Mouse (Mus musculus) ovary, postnatal 10 days (tissue): Measurements from ENCODE around the gene Castor1.
"Not testable (repeated sequence)": the region's sequence is repeated elsewhere in the genome, so short reads cannot be mapped to it uniquely, and the experiment has no call there.

Experiments used
- DNase-seq: peaks from one replicate; pipeline ENCODE4 v3.0.0; 2022; ENCODE audit warnings: low spot score

Gene Castor1

DNA sequence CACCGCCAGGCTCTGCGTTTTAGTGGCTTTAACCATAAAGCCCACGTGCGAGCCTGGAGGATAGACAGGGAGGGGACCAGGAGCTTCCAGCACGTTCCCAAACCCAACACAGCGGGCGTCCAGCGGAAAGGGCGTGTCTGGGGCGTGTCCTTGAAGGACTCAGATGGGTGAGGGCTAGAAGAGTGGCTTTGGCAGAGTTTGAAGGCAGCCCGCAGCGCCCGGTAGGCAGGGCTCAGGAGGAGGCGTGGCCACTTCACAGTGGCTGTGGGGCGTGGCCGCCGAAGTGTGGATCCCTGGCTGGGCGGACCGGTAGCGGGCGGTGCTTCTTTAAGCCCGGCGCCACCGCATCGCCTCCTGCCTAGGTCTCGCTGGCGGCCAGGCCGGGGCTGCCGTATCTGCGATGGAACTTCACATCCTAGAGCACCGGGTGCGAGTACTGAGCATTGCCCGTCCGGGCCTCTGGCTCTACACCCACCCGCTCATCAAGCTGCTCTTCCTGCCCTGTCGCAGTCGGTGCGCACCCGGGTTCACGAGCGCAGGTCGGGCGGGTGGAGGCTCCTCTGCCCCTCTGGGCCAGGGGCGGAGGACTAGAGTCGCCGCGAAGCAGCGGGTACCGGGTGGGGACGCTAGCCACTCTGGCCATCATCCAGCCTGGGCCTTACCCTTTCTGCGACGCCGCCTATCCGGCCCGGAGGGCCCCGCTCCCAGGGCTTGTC lies at the start of gene Castor1:
Gene Castor1 (plus strand): TSS at position 312 of the 716 bp plus-strand sequence.
- DNase-seq, result peak; percentile 72

DNA sequence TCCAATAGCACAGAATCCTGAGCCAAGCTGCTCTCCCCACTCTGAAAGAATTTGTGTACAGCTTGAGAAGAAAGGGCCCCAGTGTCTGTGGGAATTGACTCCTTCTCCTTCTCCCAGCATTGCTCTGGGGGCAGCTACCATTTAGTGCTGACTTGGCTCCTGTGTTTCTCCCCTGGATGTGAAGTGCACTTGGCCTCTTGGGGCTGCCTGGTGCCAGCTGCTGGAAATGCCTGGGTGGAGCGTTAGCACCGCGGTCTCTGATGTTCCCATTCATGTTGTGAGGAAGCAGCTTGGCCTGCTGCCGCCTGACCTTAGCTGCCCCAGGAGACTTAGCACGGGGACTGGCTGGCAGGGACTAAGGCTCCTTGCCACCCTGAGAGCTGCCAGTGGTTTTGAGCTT lies 43.4 kb upstream of the Castor1 start:
- no peak for DNase-seq

DNA sequence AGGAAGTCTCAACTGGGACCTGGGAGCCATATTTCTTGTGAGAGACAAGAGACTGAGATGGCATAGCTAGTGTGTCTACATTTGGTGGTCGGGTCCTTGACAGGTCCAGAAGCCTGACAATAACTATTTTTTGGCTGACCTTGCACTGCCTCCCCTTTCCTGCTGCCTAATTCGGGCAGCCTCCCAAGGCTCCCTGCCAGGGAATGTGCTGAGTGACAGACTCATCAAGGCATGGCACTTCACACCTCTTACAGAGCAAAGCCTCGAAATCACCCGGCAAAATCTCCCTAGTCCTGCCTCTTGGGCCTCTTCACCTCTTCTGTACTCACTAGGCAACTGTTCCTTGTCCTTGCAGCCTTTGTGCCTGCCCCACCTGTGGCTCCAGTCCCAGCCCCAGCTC lies 40.3 kb upstream of the Castor1 start:
- DNase-seq, result no peak

DNA sequence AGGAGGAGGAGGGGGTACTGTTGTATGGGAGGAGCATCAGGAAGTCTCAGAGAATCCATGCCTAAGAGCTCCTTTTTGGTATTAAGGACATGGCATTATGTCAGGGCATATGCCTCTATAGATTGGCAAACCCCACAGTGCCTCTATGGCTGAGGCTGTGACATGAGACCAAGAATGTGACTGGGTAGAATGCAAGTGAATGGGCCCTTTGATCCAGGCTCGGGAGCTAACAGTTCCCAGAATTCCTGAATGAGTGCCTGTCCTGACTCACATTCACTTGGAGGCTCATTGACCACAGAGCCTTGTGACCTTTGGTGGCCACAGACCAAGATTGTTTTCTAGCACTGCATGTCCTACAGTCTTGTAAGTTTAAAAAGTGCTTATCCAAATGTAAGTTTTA lies 36.0 kb upstream of the Castor1 start:
- no peak for DNase-seq

DNA sequence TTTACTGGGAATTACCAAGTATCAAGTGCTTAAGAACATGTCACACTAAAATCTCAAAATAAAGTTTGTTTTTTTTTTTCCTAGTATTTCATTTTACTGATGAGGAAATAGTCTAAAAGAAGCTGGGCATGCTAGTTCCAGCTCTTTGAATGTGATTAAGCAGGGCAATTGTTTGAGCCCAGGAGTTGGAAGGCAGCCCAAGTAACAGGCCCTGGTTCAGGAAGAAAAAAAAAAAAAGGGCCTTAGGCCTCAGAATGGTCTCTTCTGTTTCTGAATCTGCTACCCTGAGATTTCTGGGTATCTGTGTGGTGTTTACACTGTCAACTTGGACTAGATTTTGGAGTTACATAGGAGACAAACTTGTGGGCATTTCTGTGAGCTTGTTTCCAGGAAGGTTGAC lies 34.5 kb upstream of the Castor1 start:
- no peak for DNase-seq

DNA sequence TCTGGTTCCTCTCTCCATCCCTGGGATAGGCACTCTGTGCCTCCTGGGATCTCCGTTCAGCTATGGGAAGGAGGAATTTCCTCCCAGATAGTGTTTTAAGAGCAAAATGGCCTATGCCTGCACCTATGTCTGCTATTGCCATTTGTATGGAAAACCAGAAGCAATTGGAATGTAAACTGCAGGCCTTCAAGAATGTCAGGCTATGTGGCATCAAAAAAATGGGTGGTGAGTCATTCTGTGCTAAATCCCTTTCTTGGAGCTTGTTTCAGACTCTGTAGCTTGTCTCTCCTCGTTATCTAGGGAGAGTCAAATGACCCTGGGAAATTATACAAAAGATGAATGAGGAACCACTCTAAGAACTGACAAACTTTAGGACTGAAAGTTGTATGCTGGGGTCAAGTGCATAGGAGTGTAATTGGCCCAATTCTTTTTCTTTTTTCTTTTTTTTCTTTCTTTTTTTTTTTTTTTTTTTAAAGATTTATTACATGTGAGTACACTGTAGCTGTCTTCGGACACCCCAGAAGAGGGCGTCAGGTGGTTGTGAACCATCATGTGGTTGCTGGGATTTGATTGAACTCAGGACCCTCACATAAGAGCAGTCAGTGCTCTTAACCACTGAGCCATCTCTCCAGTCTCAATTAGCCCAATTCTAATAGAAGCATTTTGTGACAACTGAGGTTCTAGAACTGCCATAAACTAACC lies 33.6 kb upstream of the Castor1 start:
- no peak for DNase-seq

DNA sequence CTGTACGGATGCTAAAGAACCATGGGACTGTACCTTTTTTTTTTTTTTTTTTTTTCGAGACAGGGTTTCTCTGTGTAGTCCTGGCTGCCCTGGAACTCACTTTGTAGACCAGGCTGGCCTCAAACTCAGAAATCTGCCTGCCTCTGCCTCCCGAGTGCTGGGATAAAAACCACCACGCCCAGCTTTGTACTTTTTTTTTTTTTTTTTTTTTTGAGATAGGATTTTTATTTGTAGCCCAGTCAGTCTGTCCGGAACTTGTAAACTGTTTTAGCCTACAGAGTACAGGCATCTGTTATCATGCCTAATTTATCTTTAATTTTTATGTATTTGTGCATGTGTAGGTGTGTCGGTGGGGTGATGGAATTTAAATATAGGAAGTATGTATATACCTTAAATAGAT lies 32.5 kb upstream of the Castor1 start:
- DNase-seq, result not testable (repeated sequence)

DNA sequence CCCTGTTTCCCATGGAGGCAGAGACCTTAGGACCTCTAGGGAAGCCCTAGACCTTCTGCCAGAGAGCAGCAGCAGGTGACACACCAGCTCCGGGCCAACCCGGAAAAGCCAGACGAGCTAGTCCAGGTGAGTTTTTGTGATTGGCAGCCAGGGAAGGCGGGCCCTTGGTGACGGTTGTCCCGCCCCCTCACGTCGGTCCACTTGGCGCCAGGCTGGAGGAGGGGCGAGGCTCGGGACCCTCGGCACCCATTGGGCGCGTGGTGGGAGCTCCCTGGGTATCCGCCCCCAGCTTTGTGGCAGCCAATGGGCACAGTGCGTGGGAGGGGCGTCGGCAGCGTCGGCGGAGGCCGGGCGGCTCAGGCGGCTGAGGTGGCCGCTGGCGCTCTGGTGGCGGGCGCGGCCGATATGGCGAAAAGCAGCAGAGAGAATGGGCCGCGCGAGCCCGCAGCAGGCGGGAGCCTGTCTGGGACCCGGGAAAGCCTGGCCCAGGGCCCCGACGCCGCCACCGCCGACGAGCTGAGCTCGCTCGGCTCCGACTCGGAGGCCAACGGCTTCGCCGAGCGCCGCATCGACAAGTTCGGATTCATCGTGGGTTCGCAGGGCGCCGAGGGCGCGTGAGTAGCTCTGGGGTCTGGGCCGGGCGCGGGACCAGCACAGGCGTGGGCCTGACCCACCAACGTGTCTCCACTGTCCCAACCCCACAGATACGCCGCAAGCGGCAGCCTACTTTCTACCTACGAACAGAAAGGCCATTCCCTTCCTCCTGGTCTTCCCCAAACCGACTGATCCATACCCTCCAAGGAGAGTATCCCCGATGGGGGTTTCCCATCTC lies 31.3 kb upstream of the Castor1 start, which contains the start of gene Tbc1d10a:
Gene Tbc1d10a (plus strand): TSS at position 304 of the 832 bp plus-strand sequence.
- DNase-seq, result peak; percentile 92

DNA sequence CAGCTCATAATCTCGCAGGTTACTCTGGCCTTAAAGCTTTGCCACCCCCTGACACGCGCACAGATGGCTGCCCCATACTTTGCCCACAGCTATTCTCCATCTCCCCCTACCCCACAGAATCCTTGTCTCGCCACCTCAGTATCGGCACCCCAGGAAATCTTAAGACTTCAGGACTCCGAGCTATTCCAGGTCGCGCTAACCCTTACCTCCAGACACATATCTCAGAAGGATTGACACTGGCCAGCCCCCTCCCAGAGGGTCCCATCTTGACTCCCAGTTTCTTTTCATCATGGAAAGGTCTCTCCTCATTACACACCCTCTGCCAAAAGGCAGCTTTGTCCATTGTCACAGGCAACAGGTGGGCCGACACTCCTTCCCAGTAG lies 30.7 kb upstream of the Castor1 start:
- no peak for DNase-seq

DNA sequence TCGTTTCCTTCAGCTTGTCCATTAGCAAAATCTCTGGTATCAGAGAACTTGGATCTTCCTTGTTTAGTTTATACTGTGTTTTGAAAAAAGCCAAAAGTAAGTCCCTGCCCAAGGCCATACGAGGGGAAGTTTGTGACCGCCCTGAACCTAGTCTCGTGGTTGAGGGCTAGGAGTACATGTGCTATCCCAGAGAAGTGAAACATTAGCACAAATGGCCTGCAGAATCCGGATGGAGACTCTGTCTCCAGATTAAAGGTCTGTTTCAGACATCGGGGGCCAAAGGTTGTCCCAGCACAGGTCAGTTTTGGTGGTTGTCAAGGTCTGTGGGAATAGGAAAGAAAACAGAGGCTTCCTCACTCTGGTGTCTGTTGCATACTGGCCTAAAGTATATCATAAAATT lies 28.8 kb upstream of the Castor1 start:
- DNase-seq, result no peak

DNA sequence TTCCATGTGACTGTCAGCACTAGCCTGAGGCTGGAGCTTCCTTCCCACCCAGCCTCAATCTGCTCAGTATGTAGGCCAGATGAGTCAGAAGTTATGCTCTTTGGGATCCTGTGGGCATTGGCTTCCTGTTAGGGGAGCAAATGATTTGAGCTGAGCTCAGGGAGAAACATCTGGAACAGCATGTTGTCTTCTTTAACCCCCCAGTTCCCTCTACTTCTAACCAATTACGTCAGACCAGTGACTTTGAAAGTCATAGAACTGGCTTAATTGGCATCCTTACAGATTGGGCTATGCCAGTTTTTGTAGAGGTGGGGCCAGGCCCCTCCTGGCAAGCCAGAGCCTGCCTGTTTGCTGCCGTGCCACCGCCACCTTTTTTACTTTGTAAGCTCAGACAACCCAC lies 27.3 kb upstream of the Castor1 start:
- DNase-seq, result no peak

DNA sequence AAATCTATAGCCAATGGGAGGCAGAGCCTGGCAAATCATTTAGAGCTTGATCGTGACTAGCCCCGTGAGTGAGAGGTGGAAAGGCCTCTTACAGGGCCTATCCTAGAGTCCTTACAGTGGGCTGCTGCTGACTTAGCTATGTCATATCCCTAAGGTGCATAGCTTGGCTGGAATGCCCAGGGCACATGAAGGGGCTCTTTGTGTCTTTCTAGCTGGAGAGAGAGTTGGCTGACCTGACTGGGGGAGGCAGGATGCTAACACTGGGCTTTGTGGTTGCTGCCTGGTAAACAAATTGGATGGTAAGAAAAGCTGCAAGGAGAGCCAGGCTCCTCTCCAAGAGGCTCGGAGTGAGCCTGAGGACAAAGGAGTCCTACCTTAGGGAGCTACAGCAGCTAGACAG lies 25.3 kb upstream of the Castor1 start:
- DNase-seq, result no peak

DNA sequence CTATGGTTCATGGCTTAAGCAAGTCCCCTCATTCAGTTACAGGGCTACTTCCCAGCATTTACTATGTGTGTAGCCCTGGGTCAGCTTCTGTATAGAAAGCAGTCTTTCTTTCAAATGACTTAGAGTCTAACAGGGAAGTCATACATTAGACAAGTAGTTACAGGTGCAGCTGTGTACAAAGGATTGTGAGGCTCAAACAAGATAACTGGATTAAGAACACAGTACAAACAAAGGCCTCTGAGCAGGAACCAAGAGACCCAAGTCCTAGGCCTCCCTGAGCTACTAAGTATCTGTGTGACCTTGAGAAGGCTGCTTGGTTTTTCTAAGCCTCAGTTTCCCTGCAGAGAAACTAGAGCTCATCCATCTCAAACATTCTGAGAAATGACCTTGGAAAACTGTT lies 24.6 kb upstream of the Castor1 start:
- DNase-seq, result no peak

DNA sequence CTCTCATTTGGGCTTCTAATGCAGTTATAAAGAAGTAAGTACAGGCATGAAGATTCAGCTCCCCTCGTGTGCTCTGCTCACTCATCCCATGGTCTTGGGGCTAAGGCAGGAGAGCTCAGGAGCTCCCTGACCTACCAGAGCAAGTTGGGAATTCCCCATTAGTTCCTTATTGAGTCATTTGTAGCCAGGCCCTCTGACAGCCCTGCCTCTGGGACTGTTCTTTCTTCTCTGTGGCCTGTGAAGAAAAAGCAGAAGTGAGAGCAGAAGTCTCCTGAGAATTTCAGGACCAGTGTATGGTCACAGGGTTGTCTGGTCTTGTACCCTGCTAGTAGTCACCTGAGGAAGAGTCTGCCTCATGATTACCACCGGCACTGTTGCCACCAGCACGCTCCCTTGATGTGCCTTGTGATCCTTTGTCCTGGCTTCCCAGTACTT lies 22.4 kb upstream of the Castor1 start:
- DNase-seq, result no peak

DNA sequence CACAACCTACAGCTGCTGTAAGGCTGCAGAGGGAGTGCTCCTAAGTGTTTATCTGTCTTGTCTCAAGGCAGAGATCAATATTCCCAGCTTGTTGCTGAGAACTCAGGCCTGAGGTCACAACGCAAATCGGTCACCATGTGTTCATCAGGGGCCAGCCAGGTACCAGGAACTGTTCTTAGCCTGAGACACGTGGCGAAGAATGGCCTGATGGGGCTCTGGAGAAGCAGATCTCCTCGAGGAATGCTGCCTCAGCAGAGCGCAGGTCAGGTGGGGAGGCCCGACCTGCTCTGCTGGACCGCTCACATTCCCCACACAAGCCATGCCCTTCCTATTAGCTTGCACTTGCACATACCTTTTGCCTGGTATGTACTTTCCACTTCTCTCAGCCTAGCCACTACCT lies 21.4 kb upstream of the Castor1 start:
- DNase-seq, result no peak

DNA sequence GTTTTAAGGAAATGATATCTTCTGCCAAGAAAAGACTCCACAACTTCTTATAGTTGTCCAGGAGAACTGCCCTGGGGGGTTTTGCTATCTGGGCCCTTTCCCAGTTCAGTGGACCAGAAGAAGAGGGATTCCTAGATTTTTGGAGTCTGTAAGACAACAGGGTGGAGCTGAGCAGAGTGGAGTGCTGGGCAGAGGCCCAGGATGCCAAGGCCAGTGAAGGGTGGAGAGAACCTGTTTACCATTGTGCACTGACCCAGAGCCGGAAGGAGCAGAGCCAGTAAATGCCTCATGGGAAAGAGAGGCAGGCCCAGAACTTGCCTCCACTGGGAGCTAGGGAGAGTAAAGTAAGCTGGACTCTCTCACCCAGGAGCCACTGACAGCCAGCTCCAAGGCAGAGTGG lies 20.3 kb upstream of the Castor1 start:
- DNase-seq, result no peak

DNA sequence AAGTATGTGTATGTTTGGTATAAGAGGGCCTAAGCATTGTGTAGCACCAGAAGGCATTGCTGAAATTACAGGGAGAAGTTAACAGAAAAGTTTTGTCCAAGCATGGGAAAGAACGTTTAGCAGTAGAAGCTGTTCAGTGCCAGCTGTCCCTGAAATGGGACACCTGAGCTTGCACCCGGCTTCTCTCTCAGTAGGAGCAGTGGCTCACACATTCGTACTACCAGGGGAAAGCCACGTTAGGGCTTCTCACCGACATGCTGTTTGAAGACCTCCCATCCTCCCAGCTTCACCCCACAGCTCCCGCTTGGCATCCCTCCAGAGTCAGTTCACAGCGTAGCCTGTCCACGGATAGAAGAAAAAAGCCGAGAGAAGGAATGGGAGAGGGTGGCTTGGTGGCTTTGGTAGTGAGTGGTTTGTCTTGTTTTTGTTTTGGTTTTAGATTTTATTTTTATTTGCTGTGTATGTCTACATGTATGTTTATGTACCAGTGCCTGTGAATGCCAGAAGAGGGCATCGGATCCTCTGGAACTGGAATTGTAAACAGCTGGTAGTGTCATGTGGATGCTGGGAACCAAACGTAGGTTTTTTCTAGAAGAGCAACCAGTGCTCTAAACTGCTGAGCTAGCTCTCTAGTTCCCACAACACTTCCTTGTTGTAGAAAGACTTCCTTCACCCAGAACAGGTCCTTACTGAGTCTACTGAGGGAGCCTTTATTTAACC lies 15.9 kb upstream of the Castor1 start:
- DNase-seq, result no peak

DNA sequence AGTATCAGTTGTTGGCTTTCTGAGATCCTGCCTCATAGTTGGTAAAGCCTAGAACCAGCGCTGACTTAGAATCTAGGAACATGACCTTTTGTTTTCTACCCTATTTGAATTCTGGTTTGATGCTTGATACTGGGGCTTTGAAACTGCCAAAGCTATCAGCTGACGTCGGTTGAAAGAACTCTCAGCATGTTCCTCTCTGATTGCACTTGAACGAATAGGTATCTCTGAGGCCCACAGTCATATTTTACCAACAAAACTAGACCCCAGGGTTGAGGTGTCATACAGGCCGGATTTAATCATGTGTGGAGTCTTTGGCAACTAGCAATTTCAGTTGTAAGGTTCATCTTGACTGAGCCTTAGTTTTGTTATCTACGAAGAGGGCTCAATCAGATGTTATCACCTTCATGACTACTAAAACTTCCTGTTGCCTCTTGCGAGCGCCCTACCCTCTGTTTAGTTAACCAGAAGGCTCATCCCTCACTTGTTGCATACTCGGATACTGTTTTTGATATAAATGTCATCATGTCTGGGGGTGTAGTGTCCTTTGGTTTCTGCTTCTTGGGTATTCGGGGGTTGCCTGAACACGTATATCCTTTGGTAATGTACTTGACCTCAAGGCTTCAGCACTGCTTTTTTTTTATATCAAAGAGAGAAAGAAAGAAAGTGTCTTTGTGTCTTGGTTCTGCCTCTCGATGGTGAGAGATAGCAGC lies 14.9 kb upstream of the Castor1 start:
- no peak for DNase-seq

DNA sequence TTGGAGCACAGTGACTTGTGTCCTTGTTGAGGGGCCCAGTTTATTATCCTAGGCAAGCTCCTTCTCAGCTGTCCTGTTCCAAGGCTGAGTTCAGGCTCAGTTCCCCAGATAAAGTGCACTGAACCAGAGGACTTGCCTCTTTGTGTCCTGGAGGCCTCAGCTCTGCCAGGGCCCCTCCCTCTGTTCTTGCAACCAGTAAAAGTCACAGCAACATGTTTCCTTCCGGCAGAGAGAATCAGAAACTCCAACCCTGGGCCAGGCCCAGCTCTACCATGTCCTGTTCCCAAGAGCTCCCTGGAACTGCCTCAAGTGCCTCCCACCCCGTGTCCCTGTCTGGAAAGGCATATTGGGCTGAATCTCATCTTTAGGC lies 14.3 kb upstream of the Castor1 start:
- no peak for DNase-seq

DNA sequence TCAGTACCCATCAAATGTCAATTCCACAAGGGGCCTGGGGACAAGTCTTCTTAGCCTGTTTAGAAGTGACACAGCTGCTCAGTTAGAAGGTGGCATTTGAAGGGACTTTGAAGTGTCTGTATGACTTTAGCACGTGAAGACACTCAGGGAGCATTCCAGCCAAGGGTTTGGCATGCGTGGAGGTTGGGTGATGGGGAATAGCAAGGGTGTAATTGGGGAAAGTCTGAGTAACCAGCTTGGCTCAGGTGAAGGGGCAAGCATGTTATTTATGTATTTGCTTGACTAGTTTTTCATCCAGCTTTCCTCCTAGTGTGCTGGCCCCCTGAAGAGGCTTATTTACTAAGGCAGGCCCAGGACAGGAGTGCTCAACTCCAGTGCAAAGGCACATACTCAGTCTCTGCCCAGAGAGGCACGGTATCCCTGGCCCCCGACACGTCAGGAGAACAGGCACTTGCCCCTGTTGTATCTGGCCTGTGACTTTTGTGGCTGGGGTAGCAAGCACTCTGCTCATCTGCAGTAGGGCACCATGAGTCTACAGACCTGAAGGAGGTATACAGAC lies 12.8 kb upstream of the Castor1 start:
- no peak for DNase-seq

DNA sequence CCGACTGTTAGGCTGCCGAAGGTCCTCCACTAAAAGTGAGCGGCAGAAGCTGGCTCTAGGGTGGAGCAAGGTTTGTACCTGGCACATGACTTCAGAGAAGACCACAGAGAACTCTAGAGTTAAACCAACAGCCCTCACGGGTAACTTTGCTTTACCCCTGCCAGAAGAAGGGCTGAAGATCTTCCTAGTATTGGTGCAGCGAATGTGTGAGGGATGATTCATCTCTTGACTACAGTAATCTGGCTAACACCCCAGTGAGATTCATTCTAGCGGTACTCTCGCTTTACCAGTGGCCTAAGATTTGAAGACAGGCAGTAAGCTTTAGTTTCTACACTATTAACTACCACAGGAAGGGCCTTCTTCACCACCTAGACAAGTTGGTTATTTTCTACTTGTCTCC lies 12.1 kb upstream of the Castor1 start:
- no peak for DNase-seq
